Mouse (Mus musculus): ENCODE measurements around the gene Plekho2.

- TF ChIP-seq CTCF (IDR thresholded peaks at IDR 0.05; ENCODE audit: insufficient read depth, low read length) (no peak), POLR2A (IDR thresholded peaks at IDR 0.05; ENCODE audit: borderline replicate concordance, extremely low read depth, low read depth, low read length) (0 out of 2 replicates have a peak, but pooled peaks have one; percentile 18)
Observed at GRCm38 (mm10) chr9:65578801-65579249, 1.0 kb downstream of the Plekho2 start.

Data from lung, adult 2 months (tissue).